Mouse (Mus musculus): Measurements from ENCODE around the gene Zfp488. TPM values are rescaled to one million over a fixed set of nuclear protein-coding genes. Genes with fewer than 3 reads are reported as not detected.

Zfp488 gene
- polyA plus RNA-seq, 1 experiment from 2014 or later: not detected

DNA sequence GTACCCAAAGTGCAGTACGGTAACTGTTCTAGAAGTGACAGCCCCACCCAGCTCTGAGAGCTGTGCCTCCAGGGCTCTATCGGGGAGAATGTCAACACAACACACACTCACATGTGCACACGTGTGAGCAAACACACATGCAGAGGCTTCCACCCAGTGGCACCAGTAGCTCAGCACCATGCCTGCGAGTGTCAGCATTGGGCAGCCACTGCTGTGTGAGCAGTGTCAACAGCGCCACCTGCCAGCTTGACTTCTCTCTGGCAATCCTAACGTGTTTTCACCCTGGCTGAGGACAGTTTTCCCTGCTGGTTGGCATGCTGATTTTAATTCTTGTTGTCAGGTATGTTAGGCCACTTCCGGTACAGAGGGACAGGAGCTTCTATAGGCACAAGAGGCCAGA, 5.9 kb downstream of the Zfp488 start:
- Histone ChIP-seq H3K79me2 (ENCODE audit: inconsistent target) (no peaks in the 10 kb centered on the region), H3K4me3 (ENCODE audit: inconsistent target) (no peak overlapping the region), H3K36me3 (ENCODE audit: inconsistent target) (no peaks in the 10 kb centered on the region), H3K27ac (no peak overlapping the region)
- WGBS (ENCODE audit: missing documents): 68% methylated on average over 7 of the region's 7 CpGs

DNA sequence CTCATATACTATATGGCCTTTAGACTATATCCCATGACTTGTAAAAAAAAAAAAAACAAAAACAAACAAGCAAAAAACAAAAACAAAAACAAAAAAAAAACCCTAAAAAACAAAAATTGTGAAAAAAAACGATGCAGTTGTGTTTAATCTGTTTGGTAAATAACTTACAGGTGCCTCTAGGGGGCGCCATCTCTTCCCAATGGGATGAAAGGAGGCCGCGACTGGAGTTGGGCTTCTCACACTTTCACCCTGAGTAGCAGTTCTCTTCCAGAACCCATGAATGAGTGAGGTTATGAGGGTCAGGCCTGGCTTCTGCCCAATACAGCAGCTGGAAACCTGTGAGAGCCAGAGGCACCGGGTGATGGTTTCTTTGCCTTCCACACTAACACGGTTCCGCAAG, 12.9 kb downstream of the Zfp488 start:
- WGBS (ENCODE audit: missing documents): 72% methylated on average over 7 of the region's 7 CpGs
- Histone ChIP-seq H3K79me2 (ENCODE audit: inconsistent target) (no peaks in the 10 kb centered on the region), H3K27ac (no peak overlapping the region), H3K4me3 (ENCODE audit: inconsistent target) (no peak overlapping the region), H3K36me3 (ENCODE audit: inconsistent target) (no peaks in the 10 kb centered on the region)

DNA sequence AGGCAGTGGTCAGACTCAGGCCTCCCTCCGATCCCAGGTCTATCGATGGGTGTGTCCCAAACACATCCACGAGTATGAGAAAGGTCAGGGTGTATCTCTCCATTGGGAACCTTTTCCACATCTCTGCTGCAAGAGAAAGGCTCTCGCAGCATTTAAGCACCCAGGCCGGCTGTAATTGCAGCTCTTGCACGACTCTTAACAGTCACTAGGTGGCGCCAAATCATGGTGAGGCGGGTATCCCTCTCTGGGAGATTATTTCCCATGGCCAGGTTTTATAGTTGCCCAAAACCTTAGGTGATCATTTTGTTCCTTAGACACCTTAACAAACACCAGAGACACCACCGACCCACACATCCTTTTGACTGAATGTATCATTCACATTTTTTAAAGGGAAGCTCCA, 19.2 kb downstream of the Zfp488 start:
- H3K36me3 ChIP-seq (ENCODE audit: inconsistent target): no peaks in the 10 kb centered on the region
- no peaks in the 10 kb centered on the region for H3K79me2 ChIP-seq (ENCODE audit: inconsistent target)
- H3K4me3 ChIP-seq (ENCODE audit: inconsistent target): no peak overlapping the region
- H3K27ac ChIP-seq: no peak overlapping the region
- WGBS (ENCODE audit: missing documents): 15% methylated on average over 9 of the region's 9 CpGs

DNA sequence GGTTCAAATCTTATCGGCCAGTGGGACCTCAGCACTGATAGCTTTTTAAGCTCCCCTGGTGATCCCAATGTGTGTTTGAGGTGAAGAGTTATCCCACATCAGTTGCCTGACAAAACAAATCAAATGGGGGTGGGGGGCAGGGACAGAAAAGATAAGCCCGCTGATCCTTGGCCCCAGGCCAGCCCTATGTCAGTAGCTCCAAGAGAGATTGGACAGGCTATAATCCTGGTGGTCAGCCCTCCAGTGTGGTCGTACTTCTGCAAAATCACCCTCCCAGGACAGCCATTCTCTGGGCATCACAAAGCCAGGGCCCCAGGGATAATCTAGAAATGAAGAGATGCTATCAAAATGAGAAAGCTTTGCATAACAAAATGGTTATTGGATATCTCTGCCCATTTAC, 19.7 kb downstream of the Zfp488 start:
- Histone ChIP-seq H3K79me2 (ENCODE audit: inconsistent target) (no peaks in the 10 kb centered on the region), H3K27ac (no peak overlapping the region), H3K36me3 (ENCODE audit: inconsistent target) (no peaks in the 10 kb centered on the region), H3K4me3 (ENCODE audit: inconsistent target) (no peak overlapping the region)
- 72% methylated on average over 3 of the region's 3 CpGs for WGBS (ENCODE audit: missing documents)

DNA sequence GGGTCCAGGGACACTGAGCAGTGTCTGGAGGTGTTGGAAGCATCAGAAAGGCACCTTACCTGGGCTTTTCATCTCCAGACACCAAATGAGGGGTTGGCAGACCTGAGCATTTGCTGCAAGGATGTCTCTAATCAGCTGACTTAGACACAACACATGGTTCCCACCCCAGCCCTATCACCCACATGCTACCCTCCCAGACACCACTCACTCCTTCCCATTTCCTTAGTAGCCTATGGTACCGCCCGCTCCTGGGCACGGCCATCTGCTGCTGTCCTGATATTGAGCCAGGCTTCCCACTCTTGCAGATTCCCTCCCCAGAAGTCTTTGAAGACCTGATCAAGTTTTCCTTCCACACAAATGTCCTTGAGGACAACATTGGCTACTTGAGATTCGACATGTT, 20.4 kb downstream of the Zfp488 start:
- Histone ChIP-seq H3K27ac (no peak overlapping the region), H3K36me3 (ENCODE audit: inconsistent target) (no peaks in the 10 kb centered on the region), H3K79me2 (ENCODE audit: inconsistent target) (no peaks in the 10 kb centered on the region), H3K4me3 (ENCODE audit: inconsistent target) (no peak overlapping the region)
- 87% methylated on average over 4 of the region's 4 CpGs for WGBS (ENCODE audit: missing documents)

DNA sequence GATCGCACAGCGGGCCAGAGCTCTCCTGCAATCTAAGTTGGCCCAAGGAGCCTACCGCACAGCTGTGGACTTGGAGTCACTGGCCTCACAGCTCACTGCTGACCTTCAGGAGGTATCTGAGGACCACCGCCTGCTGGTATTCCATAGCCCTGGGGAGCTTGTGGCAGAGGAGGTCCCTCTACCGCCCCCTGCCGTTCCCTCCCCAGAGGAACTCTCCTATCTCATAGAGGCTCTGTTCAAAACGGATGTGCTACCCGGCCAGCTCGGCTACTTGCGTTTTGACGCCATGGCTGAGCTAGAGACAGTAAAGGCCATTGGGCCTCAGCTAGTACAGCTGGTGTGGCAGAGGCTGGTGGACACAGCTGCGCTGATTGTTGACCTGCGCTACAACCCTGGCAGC, 22.5 kb downstream of the Zfp488 start:
- 73% methylated on average over 13 of the region's 13 CpGs for WGBS (ENCODE audit: missing documents)
- H3K27ac ChIP-seq: no peak overlapping the region
- H3K36me3 ChIP-seq (ENCODE audit: inconsistent target): no peaks in the 10 kb centered on the region
- H3K4me3 ChIP-seq (ENCODE audit: inconsistent target): no peak overlapping the region
- H3K79me2 ChIP-seq (ENCODE audit: inconsistent target): no peaks in the 10 kb centered on the region

DNA sequence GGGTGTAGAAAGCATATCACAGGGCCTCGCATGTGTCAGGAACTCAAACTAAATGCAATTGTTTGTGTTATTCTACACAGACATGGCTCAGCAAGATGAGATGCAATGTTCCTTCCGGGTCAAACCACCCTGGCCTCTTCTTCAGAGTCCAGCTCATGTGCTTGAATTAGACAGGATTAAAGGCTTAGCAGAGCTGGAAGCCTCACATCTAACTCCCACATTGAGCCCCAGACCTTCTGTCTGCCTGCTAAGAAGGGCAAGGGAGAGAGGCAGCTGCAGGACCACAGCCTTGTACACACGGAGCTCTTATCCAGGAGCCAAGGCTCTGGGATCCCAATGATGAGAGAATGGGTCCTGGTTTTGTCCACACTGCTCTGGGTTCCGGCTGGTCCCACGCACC, 24.8 kb downstream of the Zfp488 start, which contains the start of gene Rbp3:
TSS of gene Rbp3 (plus strand) at position 243 of the 400 bp plus-strand sequence.
- WGBS (ENCODE audit: missing documents): 90% methylated on average over 5 of the region's 5 CpGs
- Histone ChIP-seq H3K79me2 (ENCODE audit: inconsistent target) (no peaks in the 10 kb centered on the region), H3K4me3 (ENCODE audit: inconsistent target) (no peak within 1 kb of the TSS), H3K27ac (no peak within 1 kb of the TSS), H3K36me3 (ENCODE audit: inconsistent target) (no peaks in the 10 kb centered on the region)

DNA sequence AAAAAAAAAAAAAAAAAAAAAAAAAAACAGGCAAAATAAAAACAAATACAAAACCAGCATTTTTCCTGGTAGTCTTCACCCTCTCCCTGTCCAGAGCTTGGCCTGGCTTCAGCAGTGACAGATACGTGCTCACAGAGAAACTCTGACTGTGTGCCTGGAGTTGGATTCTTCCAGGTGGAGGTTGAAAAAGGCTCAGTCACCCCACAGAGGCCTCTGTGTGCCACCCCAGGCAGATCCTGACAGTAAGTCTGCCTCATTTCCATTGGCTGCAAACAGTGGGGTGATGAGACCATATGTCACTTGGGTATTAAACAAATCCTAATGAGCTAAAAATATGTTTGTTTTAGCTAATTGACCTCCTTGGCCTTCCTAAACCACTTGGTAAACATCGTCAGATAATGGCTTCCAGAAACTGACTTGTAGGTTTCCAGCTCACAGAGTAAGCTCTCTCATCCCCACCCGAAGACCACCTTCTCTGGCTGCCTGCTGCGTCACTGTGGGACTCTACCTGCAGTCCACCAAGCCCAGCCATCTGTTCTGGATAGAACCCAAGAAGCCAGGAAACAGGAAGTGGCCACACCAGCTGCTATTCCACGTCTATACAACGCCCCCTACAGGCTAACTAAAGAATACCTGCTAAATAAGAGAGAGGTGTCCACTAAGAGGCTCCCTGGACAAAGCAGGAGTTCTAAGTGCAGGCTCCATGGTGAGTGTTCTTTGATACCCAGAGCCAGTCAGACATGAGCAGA, 26.2 kb downstream of the Zfp488 start:
- 48% methylated on average over 6 of the region's 6 CpGs for WGBS (ENCODE audit: missing documents)
- H3K36me3 ChIP-seq (ENCODE audit: inconsistent target): no peaks in the 10 kb centered on the region

DNA sequence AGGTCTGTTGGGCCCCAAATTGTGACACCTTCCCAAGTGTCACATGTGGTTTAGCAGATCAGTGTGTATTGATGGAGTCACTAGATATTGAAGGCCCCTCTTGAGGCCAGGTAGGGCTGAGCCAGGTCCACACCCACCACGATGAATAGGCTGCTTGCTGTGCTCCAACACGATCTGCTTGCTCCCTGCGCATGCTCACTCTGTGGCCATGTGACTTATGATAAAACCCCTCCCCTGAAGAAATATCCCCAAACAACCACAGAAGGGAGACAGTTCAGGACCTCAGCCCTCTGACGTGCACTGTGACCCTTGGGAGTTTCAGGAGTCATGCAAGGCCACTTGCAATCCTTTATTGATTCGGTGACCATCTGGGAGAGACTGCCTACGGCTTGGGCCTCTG, 32.4 kb downstream of the Zfp488 start:
- Histone ChIP-seq H3K36me3 (ENCODE audit: inconsistent target) (no peaks in the 10 kb centered on the region), H3K79me2 (ENCODE audit: inconsistent target) (no peaks in the 10 kb centered on the region), H3K27ac (no peak overlapping the region), H3K4me3 (ENCODE audit: inconsistent target) (no peak overlapping the region)
- 78% methylated on average over 6 of the region's 6 CpGs for WGBS (ENCODE audit: missing documents)

More for the DNA sequence above, 26.2 kb downstream of the Zfp488 start:
- Histone ChIP-seq H3K27ac (no peak overlapping the region), H3K79me2 (ENCODE audit: inconsistent target) (no peaks in the 10 kb centered on the region), H3K4me3 (ENCODE audit: inconsistent target) (no peak overlapping the region)

DNA sequence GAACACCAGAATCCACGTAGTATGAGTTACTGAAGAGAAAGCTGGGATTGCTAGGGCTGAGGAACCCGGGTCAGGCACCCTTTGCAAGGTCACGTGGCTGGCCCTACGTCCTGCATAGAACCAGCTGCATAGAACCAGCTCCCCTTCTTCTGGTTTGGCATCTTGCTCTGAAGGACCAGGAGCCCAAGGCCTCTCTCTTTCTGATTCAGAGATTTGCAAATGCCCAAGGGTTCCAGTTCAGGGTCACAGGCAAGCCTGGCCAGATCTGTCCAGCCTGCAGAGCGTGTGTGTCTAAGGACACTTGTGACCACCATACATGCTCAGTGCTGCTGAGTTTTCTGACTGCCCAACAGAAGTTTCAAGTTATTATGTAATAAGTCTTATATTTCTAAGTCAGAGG, 36.3 kb downstream of the Zfp488 start:
- no peak overlapping the region for H3K27ac ChIP-seq
- H3K79me2 ChIP-seq (ENCODE audit: inconsistent target): no peaks in the 10 kb centered on the region
- 77% methylated on average over 5 of the region's 5 CpGs for WGBS (ENCODE audit: missing documents)
- no peak overlapping the region for H3K4me3 ChIP-seq (ENCODE audit: inconsistent target)
- H3K36me3 ChIP-seq (ENCODE audit: inconsistent target): no peaks in the 10 kb centered on the region

DNA sequence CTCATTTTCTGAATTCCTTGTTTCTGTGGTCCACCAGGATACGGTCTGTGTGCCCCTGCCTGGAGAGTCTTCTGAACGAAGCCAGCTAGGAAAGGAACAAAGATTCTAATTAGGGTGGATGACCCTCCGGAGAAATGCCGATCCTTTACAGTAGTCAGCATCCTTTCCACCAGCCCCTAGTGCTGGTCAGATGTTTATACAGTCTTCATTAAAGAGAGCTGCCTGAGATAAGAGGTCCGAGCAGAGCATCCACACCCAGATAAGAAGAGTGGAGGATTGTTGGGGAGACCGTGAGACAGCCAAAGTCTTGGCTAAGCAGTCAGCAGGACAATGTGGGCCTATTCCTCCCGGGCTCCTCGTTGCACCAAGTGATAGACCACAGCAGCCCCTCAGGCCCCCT, 37.8 kb downstream of the Zfp488 start, which contains the start of gene Gdf2:
TSS of gene Gdf2 (plus strand) at position 301 of the 400 bp plus-strand sequence.
- H3K27ac ChIP-seq: no peak within 1 kb of the TSS
- H3K79me2 ChIP-seq (ENCODE audit: inconsistent target): no peaks in the 10 kb centered on the region
- H3K36me3 ChIP-seq (ENCODE audit: inconsistent target): no peaks in the 10 kb centered on the region
- WGBS (ENCODE audit: missing documents): 82% methylated on average over 8 of the region's 8 CpGs
- no peak within 1 kb of the TSS for H3K4me3 ChIP-seq (ENCODE audit: inconsistent target)

DNA sequence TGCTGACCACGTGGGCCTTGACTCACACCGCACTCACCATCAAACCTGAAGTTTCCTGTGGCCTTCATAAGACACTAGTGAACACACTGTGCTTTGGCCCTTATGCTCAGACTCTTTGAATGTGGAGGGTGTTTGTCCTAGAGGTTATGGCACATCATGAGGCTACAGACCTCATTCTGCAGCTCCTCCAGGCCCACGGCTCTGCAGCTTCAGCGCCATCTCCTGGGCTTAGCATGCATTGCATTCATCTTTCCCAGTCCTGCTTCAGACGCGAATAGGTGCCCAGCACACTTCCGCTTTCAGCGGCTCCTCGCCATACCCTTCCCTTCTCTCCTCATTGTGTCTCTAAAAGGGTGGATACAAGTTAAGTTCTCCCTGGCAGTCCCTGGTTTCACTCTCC, 39.4 kb downstream of the Zfp488 start:
- H3K27ac ChIP-seq: no peak overlapping the region
- WGBS (ENCODE audit: missing documents): 21% methylated on average over 9 of the region's 9 CpGs
- no peaks in the 10 kb centered on the region for H3K36me3 ChIP-seq (ENCODE audit: inconsistent target)
- H3K79me2 ChIP-seq (ENCODE audit: inconsistent target): no peaks in the 10 kb centered on the region
- no peak overlapping the region for H3K4me3 ChIP-seq (ENCODE audit: inconsistent target)

DNA sequence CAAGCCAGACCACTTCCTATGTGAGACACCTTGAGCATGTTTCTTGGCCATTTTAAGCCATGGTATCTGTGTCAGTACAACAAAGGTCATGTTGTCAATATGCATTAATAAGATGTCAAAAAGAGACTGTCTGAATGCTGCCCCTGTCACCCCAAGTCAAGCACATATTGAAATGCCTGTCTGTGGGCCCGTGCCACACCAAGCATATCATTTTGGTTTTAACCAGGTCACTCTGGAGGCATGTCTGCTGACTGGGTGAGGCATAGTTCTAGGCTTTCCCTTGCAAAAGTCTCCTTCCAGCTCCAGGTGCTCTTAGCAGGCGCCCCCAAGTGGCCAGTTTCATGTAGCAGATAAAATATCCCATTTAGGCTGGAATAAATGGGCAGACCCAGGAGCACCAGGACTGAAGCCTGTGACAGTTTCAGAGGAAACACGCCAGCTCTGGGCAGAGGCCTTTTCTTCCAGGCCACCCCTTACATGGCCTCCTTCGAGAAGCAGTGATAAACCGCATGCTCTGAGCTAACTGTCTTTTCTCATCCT, 44.7 kb downstream of the Zfp488 start:
- no peaks in the 10 kb centered on the region for H3K79me2 ChIP-seq (ENCODE audit: inconsistent target)
- no peaks in the 10 kb centered on the region for H3K36me3 ChIP-seq (ENCODE audit: inconsistent target)
- H3K27ac ChIP-seq: no peak overlapping the region
- H3K4me3 ChIP-seq (ENCODE audit: inconsistent target): no peak overlapping the region
- 45% methylated on average over 5 of the region's 5 CpGs for WGBS (ENCODE audit: missing documents)

DNA sequence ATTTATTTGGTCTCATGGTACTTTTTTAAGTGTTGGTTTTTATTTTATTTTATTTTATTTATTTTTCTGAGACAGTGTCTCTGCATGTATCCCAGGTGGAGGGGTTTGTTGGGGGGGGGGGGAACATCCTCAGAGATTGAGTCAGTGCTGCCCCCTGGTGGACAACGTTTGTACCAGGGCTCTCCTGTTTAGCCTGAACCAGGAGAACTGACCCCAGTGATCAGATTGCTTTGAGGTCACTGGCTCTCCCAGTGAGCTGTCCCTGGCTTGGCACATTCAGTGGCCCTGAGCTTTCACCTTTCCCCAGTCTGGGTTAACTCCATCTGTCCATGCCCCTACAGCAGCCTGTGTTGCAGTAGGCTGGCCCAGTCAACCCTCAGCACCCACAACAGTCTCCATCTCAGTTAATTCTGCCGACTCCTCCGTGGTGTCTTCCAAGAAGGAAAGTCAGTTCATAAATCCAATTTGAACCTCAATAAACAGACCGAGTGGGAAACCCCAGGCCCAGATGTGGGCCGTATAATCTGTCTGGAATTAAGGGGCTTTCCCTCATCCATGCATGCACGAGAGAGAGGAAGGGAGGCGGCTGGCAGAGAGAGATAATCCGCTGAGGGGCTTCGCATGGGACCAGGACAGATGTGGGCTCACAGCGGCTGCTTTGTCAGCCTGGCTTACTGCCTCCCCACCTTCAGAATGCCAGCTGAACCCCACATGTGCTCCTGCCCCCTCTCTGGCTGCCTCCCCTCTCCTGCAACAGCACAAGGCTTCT, 45.4 kb downstream of the Zfp488 start:
- 68% methylated on average over 10 of the region's 10 CpGs for WGBS (ENCODE audit: missing documents)
- H3K36me3 ChIP-seq (ENCODE audit: inconsistent target): no peaks in the 10 kb centered on the region
- H3K79me2 ChIP-seq (ENCODE audit: inconsistent target): no peaks in the 10 kb centered on the region
- H3K4me3 ChIP-seq (ENCODE audit: inconsistent target): no peak overlapping the region
- no peak overlapping the region for H3K27ac ChIP-seq

DNA sequence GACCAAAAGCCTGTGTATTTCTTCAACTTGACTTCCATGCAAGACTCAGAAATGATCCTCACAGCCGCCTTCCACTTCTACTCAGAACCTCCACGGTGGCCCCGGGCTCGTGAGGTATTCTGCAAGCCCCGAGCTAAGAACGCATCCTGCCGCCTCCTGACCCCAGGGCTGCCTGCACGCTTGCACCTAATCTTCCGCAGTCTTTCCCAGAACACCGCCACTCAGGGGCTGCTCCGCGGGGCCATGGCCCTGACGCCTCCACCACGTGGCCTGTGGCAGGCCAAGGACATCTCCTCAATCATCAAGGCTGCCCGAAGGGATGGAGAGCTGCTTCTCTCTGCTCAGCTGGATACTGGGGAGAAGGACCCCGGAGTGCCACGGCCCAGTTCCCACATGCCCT, 46.7 kb downstream of the Zfp488 start:
- H3K79me2 ChIP-seq (ENCODE audit: inconsistent target): no peaks in the 10 kb centered on the region
- 50% methylated on average over 17 of the region's 17 CpGs for WGBS (ENCODE audit: missing documents)
- no peaks in the 10 kb centered on the region for H3K36me3 ChIP-seq (ENCODE audit: inconsistent target)
- no peak overlapping the region for H3K4me3 ChIP-seq (ENCODE audit: inconsistent target)
- H3K27ac ChIP-seq: no peak overlapping the region

Measured in macrophage (primary cell).